Mouse (Mus musculus) liver, adult 2 months (tissue): ENCODE measurements around the gene Anapc4.

Source experiments
- CTCF ChIP-seq: fragments of 200-500 bp; IDR thresholded peaks from 2 replicates; pipeline ENCODE4 v1.5.1; 2011; ENCODE audit warnings: low read depth, low read length, control low read depth
- POLR2A ChIP-seq: fragments of 200-500 bp; IDR thresholded peaks from 2 replicates; pipeline ENCODE4 v1.6.1; 2011; ENCODE audit warnings: low read length, control low read depth; ENCODE audit not compliant: insufficient read depth; ENCODE audit errors: extremely low read depth

DNA sequence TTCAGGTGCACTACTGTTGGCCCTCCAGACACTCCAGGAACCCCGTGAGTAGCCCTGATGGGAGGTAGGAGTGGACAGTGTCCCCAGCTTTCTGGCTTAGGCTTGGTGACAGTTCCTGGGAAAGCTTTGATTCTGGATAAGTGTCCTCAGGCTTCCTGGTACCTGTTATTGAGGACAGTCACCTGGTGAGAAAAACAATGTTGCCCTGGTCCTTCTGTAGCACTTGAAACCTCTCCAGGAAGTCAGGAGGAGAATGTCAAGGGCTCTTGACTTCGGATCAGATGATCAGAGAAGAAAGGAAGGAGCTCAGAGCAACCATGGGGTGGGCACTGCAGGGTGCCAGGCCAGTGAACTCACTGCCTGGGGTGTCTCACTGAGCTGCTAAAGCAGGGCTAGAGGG lies 48.6 kb downstream of the Anapc4 start:
- TF ChIP-seq CTCF (no peak), POLR2A (no peak)
